Mouse (Mus musculus) forebrain, embryonic 16.5 days (tissue): ENCODE results near the gene Atp6v0d1. TPM values are rescaled to one million over a fixed set of nuclear protein-coding genes. Genes with fewer than 3 reads are reported as not detected.

Experiments used
- ATAC-seq: fragments of 200-750 bp; cut with Nextera tagmentation; 2 replicates; pipeline ENCODE4 v1.8.0; 2017; ENCODE audit warnings: mild to moderate bottlenecking, moderate library complexity
- H3K27ac ChIP-seq: fragments of 300-500 bp; sonication (generic); 2 replicates; pipeline ENCODE4 v1.5.1; 2014; ENCODE audit warnings: low read length, control low read depth
- H3K27me3 ChIP-seq: fragments of 300-500 bp; sonication (generic); replicated peaks from 2 replicates; pipeline ENCODE4 v1.6.1; 2014; ENCODE audit warnings: low read length; ENCODE audit not compliant: control insufficient read depth, insufficient read depth
- H3K36me3 ChIP-seq: fragments of 300-500 bp; sonication (generic); 2 replicates; pipeline ENCODE4 v1.6.1; 2014; ENCODE audit not compliant: control insufficient read depth, insufficient read depth
- H3K4me1 ChIP-seq: fragments of 300-500 bp; sonication (generic); replicated peaks from 2 replicates; pipeline ENCODE4 v1.6.1; 2014; ENCODE audit warnings: low read length; ENCODE audit not compliant: control insufficient read depth, insufficient read depth
- H3K4me2 ChIP-seq: fragments of 300-500 bp; sonication (generic); 2 replicates; pipeline ENCODE4 v1.6.1; 2014; ENCODE audit warnings: mild to moderate bottlenecking, low read length, control low read depth
- H3K4me3 ChIP-seq: fragments of 300-500 bp; sonication (generic); replicated peaks from 2 replicates; pipeline ENCODE4 v1.5.1; 2014; ENCODE audit warnings: mild to moderate bottlenecking, low read length, control low read depth
- H3K9ac ChIP-seq: fragments of 300-500 bp; sonication (generic); replicated peaks from 2 replicates; pipeline ENCODE4 v1.6.1; 2014; ENCODE audit warnings: low read depth, low read length, control low read depth
- H3K9me3 ChIP-seq: fragments of 300-500 bp; sonication (generic); 2 replicates; pipeline ENCODE4 v1.6.1; 2016; ENCODE audit warnings: low read length; ENCODE audit not compliant: control insufficient read depth
- WGBS: fragments of 180-500 bp; shearing (Covaris S2); extraction: QIAGEN DNeasy Blood & Tissue Kit; methylation state at CpG from one replicate; pipeline ENCODE4 v1.1.7; 2014; 5-methylcytosine and 5-hydroxymethylcytosine counted together
- polyA plus RNA-seq: library from polyadenylated mRNA; unstranded; fragments of >200 nt; fragmentation: Nextera tagmentation; extraction: Ambion mirVana; gene quantifications from 2 replicates; pipeline ENCODE4 v1.2.1, GENCODE M21; 2015

Atp6v0d1 gene
- polyA plus RNA-seq, 1 experiment from 2014 or later: 203 TPM

- Histone ChIP-seq H3K27ac (no peak overlapping the region), H3K4me3 (no peak overlapping the region), H3K27me3 (no peaks in the 10 kb centered on the region), H3K9ac (no peak overlapping the region), H3K36me3 (no peaks in the 10 kb centered on the region), H3K9me3 (no peaks in the 10 kb centered on the region), H3K4me1 (no peaks in the 10 kb centered on the region), H3K4me2 (no peak overlapping the region)
- WGBS: 28% methylated on average over 2 of the region's 2 CpGs
- peak; percentile 31; the same call in 1 of the 2 replicates for ATAC-seq
Observed at GRCm38 (mm10) chr8:105484392-105484791, 81.5 kb downstream of the Atp6v0d1 start.

DNA sequence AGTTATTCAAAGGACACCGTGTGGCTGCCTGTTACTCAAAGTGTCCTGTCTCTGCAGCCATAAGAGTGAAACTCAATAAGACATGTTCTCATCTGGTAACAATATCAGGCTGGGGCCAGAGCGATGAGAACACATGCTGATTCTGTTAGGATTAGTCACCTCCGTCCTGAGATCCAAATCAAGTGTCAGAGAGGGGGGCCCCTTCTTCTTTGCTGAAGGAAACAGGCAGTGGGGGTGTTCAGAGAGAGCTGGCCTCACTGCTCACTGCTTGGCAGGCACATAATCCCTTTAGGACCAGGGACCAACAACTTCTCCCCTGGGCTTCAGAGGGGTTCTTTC lies 81.8 kb downstream of the Atp6v0d1 start:
- no peak for ATAC-seq
- Histone ChIP-seq H3K4me1 (no peaks in the 10 kb centered on the region), H3K27me3 (no peaks in the 10 kb centered on the region), H3K27ac (no peak overlapping the region), H3K9me3 (no peaks in the 10 kb centered on the region), H3K9ac (no peak overlapping the region), H3K4me3 (no peak overlapping the region), H3K36me3 (no peaks in the 10 kb centered on the region), H3K4me2 (no peak overlapping the region)
- 44% methylated on average over 3 of the region's 3 CpGs for WGBS

GRCm38 (mm10) chr8:105483212-105484029 lies 82.4 kb downstream of the Atp6v0d1 start:
- no peak for ATAC-seq

DNA sequence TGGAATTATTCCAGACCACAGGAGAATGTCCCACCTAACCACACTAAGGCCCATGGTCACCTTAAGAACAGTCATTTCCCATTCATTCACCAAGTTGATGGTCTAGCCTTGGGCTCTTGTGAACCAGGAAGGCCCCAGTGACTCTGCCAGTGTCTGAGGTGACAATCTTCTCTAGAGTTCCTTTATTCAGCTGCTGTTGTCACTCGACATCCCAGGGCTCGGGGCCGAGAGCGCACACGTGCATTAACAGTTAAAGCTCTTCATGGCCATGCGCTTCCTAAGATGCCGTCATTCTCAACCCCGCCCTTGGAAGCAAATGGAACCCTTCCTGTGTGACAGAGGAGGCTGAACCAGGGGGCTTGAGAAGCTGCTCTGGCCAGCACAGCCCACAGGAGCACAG lies 83.7 kb downstream of the Atp6v0d1 start:
- H3K4me1 ChIP-seq: no peaks in the 10 kb centered on the region
- 83% methylated on average over 8 of the region's 8 CpGs for WGBS
- H3K27ac ChIP-seq: no peak overlapping the region
- H3K4me3 ChIP-seq: no peak overlapping the region
- H3K9me3 ChIP-seq: no peaks in the 10 kb centered on the region
- no peak for ATAC-seq
- H3K36me3 ChIP-seq: no peaks in the 10 kb centered on the region
- no peak overlapping the region for H3K9ac ChIP-seq
- H3K4me2 ChIP-seq: no peak overlapping the region
- no peaks in the 10 kb centered on the region for H3K27me3 ChIP-seq

More at GRCm38 (mm10) chr8:105483212-105484029, 82.4 kb downstream of the Atp6v0d1 start:
- Histone ChIP-seq H3K9ac (no peak overlapping the region), H3K4me3 (no peak overlapping the region), H3K9me3 (no peaks in the 10 kb centered on the region), H3K4me2 (no peak overlapping the region), H3K36me3 (no peaks in the 10 kb centered on the region), H3K4me1 (no peaks in the 10 kb centered on the region), H3K27ac (no peak overlapping the region), H3K27me3 (no peaks in the 10 kb centered on the region)
- WGBS: 36% methylated on average over 14 of the region's 14 CpGs

- 67% methylated on average over 6 of the region's 6 CpGs for WGBS
- ATAC-seq: no peak
- Histone ChIP-seq H3K27me3 (no peaks in the 10 kb centered on the region), H3K4me2 (no peak overlapping the region), H3K27ac (no peak overlapping the region), H3K4me1 (no peaks in the 10 kb centered on the region), H3K36me3 (no peaks in the 10 kb centered on the region), H3K9me3 (no peaks in the 10 kb centered on the region), H3K4me3 (no peak overlapping the region), H3K9ac (no peak overlapping the region)
Observed at GRCm38 (mm10) chr8:105481453-105481852, 84.4 kb downstream of the Atp6v0d1 start.

DNA sequence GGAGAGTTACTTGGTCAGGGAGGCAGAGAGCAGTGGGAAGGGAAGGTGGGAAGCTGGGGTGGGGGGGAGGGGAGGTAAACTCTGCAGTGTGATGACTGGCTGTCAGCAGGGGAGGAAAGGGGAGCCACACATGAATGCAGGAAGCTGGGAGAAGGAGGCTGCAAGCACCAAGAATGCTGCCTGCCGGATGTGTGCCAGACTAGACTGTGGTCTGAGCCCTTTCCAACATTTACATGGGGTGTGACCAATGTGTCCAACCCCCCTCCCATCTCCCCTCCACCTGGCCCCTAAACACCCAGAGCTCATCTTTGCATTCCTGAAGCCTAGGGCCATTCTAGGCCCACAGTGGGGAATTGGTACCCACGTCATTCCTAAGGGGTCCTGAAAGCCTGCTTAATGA lies 84.8 kb downstream of the Atp6v0d1 start:
- no peaks in the 10 kb centered on the region for H3K27me3 ChIP-seq
- no peaks in the 10 kb centered on the region for H3K36me3 ChIP-seq
- no peak for ATAC-seq
- no peak overlapping the region for H3K27ac ChIP-seq
- no peak overlapping the region for H3K9ac ChIP-seq
- no peak overlapping the region for H3K4me2 ChIP-seq
- no peaks in the 10 kb centered on the region for H3K4me1 ChIP-seq
- H3K4me3 ChIP-seq: no peak overlapping the region
- H3K9me3 ChIP-seq: no peaks in the 10 kb centered on the region
- 39% methylated on average over 2 of the region's 2 CpGs for WGBS

DNA sequence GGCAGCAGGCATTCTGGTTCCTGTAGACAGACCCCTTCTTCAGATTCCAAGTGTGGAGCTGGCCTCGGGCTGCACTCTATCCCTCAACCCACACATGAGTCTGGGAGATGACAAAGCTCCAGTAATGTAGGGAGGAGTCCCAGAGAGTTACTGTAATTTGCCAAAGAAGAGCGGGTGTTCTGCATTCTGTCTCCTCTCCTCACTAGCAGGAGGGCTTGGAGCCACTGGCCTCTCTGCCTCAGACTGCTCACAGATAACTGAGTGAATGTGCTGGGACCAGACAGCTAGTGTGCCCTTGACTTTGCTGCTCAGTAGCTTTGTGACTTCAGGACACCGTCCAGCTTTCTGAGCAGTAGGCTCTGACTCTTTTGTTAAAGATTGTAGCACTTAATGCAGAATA lies 88.1 kb downstream of the Atp6v0d1 start:
- no peak overlapping the region for H3K4me2 ChIP-seq
- H3K4me3 ChIP-seq: no peak overlapping the region
- no peak overlapping the region for H3K27ac ChIP-seq
- 77% methylated on average over 3 of the region's 3 CpGs for WGBS
- no peaks in the 10 kb centered on the region for H3K9me3 ChIP-seq
- no peaks in the 10 kb centered on the region for H3K36me3 ChIP-seq
- peaks cover 15% of the 10 kb centered on the region for H3K4me1 ChIP-seq
- ATAC-seq: no peak
- no peaks in the 10 kb centered on the region for H3K27me3 ChIP-seq
- H3K9ac ChIP-seq: no peak overlapping the region

DNA sequence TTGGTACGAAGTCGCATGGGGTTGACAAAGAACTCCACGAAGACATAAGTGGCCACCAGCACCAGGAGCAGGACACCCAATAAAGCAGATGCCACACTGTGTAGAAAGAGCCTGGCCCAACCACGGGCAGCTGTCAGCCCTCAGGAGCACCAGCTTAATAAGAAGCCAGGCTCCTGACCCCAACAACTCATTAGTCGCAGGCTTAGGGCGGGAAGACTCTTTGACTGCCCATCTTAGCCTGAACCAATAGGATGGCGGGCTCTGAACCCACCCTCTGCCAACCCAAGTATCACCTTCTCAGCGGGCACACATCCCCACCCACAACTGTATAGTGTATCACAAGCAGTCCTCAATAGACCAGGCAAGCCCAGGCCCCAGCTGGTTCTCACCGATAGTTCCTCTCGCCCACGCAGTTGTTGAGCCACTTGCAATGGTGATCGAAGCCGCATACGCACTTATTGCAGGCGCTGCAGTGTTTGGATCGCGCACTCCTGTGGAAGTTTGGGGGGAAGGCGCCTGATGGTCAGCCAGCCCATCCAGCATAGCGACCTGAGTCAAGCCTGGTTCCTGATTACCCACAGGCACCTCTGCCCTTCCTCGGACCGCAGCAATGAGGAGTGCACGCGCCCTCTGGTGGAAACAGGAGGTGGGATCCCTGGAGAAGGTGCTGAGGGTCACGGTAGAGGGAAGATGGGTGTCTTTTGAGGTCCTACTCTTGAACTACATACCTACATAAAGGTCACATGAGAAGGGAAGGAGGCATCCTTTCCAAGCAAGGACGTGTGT lies 89.0 kb downstream of the Atp6v0d1 start:
- Histone ChIP-seq H3K9ac (no peak overlapping the region), H3K36me3 (no peaks in the 10 kb centered on the region), H3K4me3 (no peak overlapping the region), H3K4me2 (no peak overlapping the region), H3K27ac (no peak overlapping the region), H3K9me3 (no peaks in the 10 kb centered on the region), H3K27me3 (no peaks in the 10 kb centered on the region), H3K4me1 (peaks cover 15% of the 10 kb centered on the region)
- WGBS: 44% methylated on average over 25 of the region's 25 CpGs
- ATAC-seq: no peak

DNA sequence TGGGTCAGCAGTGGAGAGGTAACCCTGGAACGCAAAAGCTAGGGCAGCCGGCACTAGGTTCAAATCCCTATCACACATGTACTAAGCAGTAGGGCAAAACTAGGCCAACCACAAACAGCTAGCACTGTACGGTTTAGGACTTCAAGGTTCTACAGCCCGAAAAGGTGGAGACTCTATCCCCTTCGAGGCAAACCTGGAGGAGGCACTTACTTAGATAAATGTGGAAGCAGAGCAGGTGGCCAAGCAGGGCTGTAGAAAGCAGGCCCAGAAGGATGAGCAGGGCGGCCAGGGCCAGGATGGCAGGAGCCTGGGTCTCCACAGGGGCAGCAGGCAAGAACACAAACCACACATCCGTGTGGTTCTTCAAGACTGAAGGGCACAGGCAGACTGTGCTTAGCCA lies 89.7 kb downstream of the Atp6v0d1 start:
- no peak for ATAC-seq
- Histone ChIP-seq H3K36me3 (no peaks in the 10 kb centered on the region), H3K27me3 (no peaks in the 10 kb centered on the region), H3K4me1 (peaks cover 20% of the 10 kb centered on the region), H3K9me3 (no peaks in the 10 kb centered on the region), H3K9ac (no peak overlapping the region), H3K4me2 (no peak overlapping the region), H3K27ac (no peak overlapping the region), H3K4me3 (no peak overlapping the region)
- 91% methylated on average over 7 of the region's 7 CpGs for WGBS
